Mouse (Mus musculus) cerebellum, adult 2 months (tissue): ENCODE results near the gene Rhbdf2.

Source experiments
- CTCF ChIP-seq: fragments of 200-500 bp; IDR thresholded peaks from 2 replicates; pipeline ENCODE4 v1.5.1; 2011; ENCODE audit warnings: low read depth, mild to moderate bottlenecking, control low read depth, low read length, moderate library complexity, borderline replicate concordance; ENCODE audit not compliant: insufficient read depth
- POLR2A ChIP-seq: fragments of 200-500 bp; IDR thresholded peaks from 2 replicates; pipeline ENCODE4 v1.6.1; 2011; ENCODE audit warnings: low read length, control low read depth, borderline replicate concordance; ENCODE audit not compliant: insufficient read depth

- TF ChIP-seq POLR2A, result no peak
- no peak for TF ChIP-seq CTCF
Observed at GRCm38 (mm10) chr11:116611883-116612282, 14.9 kb downstream of the Rhbdf2 start.
